Mouse (Mus musculus): Measurements from ENCODE around the gene BC004004. TPM values are rescaled to one million over a fixed set of nuclear protein-coding genes. Genes with fewer than 3 reads are reported as not detected.

BC004004 gene
- total RNA-seq, 2 experiments from 2014 or later: 192 to 222 TPM

DNA sequence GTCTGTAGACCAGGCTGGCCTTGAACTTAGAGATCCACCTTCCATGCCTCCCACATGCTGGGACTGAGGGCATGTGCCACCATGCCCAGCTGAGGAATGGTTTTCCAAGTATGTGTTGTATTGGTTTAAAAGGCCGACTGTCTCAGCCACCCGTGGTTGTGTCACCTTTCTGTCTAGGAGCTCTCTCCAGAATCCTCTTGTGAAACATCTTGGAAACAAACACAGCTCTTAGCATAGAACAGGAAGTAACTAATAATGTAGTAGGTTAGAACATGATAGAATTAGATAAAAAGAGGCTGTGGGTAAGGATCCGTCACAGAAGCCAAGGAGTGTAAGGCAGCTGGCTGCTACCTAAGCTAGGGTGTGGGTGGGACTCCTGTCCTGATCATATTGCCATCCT, 24.4 kb downstream of the BC004004 start:
- intact Hi-C loops (cut with DNase I): no loop called here
- no peak for DNase-seq (ENCODE audit: low spot score)

DNA sequence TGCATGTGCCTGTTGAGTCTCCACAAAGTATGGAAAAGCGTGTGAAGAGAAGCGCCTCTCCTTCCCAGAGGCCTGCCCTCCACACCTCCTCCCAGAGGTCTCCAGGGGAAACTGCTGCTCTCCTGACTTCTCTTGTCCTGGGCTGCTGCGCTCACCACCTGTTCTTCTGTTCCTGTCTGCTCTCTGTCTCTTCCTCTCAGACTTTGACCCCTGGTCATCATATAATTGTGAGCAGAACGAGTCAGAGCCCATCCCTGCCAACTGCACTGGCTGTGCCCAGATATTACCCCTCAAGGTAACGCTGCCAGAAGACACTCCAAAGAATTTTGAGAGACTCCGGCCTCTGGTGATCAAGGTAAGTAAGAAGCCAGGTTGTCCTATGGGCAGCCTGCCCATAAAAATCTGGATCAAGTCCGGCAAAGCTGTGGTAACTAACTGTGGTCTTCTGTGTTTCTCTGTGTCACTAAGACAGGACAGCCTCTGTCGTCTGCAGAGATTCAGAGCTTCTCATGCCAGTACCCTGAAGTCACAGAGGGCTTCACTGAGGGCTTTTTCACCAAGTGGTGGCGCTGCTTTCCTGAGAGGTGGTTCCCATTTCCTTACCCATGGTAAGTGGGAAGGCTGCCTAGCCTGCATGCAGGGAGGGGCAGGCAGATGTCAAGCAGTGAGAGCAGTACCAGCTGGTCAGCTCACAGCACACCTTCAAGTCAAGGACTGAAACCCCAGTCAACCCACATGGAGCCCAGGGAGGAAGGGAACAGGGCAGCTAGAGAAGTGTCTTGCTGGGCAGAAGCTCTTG, 25.4 kb downstream of the BC004004 start:
- DNase-seq (ENCODE audit: low spot score): no peak
- intact Hi-C loops (cut with DNase I): no loop called here

DNA sequence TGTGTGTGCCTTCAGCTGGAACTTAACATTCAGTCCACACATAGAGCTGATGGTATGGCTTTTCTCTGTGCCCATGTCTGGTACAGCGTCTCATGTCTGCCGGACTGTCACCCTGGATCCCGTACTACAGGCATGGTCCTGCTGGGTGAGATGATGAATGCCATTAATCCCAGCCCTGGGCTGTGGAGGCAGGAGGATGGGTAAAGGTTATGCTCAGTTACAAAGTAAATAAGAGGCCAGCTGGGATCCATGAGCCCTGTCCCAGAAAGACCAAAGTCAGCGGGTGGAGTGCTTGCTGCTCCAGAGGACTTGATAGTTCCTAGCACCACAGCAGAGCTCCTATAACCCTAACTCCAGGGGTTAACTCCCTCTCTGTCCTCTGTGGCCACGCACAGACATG, 27.2 kb downstream of the BC004004 start:
- intact Hi-C loops (cut with DNase I): no loop called here

DNA sequence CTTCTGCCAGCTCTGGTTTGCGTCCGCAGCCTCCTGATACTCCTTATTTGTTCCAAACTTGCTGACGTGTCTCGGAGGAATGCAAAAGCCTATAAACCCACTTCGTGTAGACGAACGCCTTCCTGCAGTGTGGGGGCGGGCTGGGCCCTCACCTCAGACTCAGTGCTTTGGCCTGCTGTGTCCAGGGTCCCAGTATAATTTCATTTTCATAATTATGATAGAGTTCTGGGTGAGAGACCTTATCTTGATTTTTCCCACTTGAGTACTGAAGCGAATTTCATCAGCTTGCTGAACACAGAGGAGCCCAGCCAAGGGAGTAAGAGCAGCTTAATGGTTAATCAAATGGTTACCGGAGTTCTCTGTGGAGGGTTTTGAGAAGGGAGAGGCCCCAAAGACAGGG, 28.7 kb downstream of the BC004004 start:
- DNase-seq (ENCODE audit: low spot score): no peak
- intact Hi-C loops (cut with DNase I): no loop called here

More for the DNA sequence above, 27.2 kb downstream of the BC004004 start:
- DNase-seq (ENCODE audit: low spot score): no peak

DNA sequence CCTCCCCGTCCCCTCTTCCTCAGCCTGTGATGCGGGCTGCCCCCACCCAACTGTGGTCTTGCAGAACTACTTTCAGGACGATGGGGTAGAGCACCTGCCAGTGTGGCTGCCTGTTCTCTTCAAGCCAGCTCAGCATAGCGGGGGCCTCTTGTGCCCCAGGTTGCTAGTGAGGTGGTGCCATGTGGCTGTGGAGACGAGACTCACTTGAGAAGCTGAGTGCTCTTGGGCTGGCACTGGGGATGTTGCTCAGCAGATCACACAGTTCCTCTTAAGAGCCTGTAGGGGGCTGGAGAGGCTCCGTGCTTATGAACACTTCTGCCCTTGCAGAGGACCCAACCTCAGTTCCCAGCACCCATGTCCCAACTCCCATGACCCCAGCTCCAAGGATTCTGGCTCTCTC, 29.2 kb downstream of the BC004004 start:
- no peak for DNase-seq (ENCODE audit: low spot score)
- intact Hi-C loops (cut with DNase I): no loop called here

DNA sequence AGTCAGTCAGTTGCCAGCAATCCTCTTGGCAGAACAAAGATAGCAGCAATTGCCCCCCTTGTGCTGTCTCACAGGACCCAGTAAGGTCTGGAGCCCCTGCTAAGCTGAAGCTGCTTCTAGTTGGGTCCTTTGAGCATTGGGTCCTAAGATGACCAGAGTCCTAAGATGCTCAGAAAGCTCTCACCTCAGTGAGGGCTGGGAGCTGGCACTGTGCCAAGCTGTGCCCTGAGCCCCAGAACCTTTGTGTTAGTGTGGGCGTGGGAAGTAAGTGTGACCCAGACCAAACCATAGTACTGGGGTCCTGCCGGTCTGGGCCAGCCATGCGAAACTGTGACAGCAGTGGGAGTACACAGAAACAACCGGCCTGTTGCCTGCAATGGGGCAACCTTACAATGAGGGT, 30.7 kb downstream of the BC004004 start:
- intact Hi-C loops (cut with DNase I): no loop called here
- DNase-seq (ENCODE audit: low spot score): no peak

DNA sequence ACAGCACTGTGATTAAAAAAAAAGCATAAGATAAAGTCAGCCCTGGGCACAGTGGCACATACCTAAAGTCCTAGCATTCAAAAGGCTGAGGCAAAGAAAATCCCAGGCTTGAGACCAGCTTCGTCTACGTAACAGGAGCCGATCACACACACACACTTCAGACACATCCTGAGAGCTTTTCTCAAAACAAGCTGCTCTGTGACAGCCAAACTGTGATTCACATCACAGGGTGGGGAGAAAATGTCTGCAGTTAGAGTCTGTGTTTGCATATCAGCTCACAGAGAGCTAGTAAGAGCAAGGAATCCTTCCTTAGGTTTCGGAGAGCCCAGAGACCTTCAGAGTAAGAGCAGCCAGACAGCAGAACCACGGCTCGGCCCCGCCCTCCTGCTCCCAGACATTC, 32.3 kb downstream of the BC004004 start:
- no peak for DNase-seq (ENCODE audit: low spot score)
- intact Hi-C loops (cut with DNase I): no loop called here

DNA sequence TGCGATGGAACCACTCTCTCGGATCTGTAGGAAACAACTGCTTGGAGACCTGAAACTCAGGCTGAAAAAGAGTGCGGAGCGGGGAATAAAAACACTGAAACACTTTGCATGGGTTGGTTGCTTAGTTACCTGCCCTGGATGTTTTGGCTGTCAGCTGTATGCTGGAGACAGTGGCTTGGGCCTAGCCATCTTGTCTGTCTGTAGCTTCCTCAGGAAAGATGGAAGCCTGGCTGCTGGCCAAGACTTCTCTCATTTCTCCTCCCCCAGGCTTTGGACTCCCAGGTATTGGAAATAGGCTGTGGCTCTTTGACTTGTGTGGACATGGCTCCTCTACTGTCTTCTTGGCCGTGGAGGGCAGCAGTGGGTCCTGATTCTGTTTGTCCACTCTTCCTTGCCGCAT, 32.8 kb downstream of the BC004004 start:
- intact Hi-C loops (cut with DNase I): no loop called here
- no peak for DNase-seq (ENCODE audit: low spot score)

DNA sequence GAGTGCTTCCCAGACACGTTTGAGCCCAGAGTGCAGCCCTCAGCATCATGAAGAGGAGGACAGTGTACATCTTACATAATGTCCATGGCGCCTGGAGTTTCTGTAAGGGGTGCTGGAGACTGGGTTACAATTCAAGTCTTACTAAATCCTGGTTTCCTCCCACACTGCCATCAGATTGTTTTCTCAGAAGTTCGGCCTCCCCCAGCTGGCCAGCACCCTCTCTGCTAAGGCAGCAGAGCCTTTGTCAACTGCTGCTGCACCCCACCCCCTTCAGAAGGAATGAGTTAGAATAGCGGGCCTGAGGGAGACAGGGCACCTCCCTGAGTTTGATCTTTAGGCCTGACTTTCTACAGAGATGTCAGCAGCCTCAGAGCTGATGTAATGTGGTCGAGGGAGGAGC, 33.6 kb downstream of the BC004004 start:
- peak; percentile 61 for DNase-seq (ENCODE audit: low spot score)

DNA sequence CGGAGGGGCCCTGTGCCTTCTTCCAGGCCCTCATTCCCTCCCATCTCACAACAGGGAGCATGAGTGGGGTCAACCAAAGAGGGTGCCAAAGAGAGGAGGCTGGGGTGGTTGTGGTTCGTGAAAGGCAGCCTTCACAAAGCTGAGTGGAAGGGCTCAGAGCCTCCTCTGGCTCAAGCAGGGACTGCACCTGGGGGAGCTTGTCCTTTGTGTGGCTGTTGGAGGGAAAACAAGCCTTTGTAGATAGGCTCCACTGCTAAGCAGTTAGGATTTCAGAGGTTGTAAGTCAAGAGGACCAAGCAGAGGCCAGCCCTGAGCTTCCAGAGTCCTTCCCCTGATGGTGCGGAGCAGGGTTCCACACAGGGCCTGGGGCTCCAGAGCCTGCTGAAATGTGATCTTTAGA, 34.5 kb downstream of the BC004004 start:
- intact Hi-C loops (cut with DNase I): no loop called here
- no peak for DNase-seq (ENCODE audit: low spot score)

More for the DNA sequence above, 33.6 kb downstream of the BC004004 start:
- intact Hi-C loops (cut with DNase I): no loop called here

DNA sequence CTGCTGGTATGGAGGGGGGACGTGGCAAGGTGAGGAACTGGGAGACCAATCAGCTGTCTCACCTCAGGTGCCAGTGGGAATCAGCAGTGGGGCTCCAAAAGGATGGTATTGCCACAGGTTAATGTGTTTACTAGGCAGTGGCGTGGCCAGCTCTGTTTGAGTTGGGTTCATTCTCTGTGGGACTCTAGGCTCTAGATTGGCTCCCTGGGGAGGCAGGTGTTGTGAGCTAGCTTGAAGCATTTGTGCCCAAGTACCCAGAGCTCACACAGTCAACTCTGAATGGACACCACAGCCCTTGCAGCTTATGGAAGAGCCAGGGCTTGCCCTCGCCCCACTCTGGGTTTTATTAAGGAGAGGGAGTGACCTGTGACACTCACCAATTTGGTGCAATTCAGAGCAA, 35.3 kb downstream of the BC004004 start:
- no peak for DNase-seq (ENCODE audit: low spot score)
- intact Hi-C loops (cut with DNase I): no loop called here

DNA sequence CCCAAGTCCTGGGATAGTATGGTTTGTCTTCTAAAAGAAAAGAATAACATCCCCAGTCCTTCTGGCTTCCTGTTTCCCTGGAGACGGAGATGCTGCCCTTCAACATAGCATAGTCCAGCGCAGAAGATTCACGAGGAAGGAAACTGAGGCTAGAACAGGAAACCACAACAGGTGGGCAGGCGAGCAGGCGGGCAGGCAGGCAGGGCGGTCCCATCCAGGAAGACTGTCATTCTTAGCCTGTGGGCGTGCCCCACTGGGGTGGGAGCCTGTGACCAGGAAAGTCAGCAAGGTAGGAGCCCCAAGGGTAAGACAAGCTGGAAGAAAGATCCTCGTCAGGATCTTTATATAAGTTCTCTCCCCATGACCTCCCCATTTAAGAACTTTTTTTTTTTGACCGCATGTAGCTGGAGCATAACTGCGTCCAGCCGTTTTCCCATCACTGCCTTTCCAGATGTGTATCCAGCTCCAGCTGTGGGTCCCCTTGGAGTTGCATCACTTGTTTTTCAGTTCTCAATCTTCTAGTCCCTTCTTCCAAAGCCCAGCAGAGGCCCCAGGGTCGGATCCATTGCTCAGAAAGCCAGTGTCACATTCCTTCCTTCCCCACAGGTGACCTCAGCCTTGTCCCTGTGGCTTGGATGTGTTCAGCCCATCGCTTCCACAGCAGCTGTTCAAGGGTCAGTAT, 35.9 kb downstream of the BC004004 start:
- intact Hi-C loops (cut with DNase I): no loop called here
- DNase-seq (ENCODE audit: low spot score): no peak

DNA sequence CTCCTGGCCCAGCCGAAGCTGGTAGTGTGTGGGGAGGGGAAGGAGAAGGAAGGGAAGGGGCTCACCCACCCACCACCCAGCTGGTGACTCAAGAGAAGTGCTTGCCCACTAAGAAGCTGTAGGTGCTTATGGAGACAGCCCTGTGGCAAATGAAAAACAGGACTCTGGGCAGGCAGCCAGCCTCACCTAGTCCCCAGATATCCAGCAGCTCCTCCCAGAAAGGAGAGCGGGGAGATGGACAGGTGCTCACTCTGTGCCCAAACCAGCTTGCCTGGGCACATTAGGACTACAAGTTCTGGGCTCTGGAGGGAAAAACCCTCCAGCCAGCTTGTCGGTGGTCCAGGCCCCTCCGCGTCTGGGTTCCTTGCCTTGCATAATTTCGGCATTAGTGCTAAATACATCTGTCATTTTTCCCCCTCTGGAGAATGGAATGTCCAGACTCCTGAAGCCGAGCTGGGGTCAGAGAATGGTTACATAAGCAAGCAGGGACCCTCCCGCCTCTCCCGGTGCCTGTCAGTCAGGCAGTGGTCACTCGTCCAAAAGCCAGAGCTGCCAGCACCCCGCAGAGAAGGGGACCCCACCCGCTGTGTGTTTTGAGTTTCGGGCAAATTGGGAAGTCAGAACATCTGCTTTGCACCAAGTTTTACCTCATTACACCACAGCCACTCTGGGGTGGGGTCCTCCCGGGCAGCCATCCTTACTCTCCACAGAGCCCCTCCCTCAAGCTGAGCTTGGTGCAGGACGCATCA, 36.6 kb downstream of the BC004004 start:
- intact Hi-C loops (cut with DNase I): no loop called here
- DNase-seq (ENCODE audit: low spot score): peak; percentile 60

DNA sequence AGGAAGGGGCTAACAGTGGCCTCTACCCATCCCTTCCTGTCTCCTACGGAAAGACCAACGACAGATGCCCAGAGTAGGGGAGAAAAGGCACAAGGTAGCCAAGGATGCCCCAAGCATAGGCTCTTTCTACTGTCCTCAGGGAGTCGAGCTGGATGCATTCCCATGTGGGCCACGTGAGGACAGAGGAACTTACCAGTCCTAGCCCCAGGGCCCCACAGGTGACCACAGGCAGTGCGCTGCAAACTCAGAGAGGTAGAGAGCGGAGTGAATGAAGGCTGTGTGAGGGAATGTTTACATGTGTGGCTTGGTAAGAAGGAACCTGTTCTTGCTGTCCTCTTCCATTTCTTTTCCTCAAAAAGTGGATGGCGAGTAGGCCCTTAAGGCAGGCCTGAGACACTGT, 37.3 kb downstream of the BC004004 start:
- no peak for DNase-seq (ENCODE audit: low spot score)
- intact Hi-C loops (cut with DNase I): no loop called here

DNA sequence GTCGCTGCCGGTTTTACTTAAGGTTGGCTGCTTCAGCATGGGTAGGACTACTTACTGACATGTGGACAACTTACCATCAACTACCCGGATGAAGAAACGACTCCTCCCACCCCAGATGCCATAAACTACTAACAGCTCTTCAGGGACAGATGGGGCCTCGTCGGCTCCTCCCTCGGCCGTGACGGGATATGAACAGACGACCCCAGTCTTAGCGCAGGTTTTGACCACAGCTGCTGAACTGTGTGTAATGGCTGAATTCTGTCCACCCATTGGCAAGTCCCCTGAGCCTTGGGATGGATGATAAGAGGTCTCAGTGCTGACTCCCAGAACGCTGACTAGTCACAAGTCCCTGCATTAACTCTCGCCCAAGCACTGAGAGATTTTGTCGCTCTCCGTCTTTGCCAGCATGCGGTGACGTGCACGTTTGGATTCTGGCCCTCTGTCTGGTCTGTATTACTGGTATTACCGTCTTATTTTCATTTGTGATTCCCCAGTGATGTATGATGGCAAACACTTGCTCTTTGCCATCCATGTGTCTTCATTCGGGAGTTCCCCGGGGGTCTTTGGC, 41.6 kb downstream of the BC004004 start:
- peak; percentile 53 for DNase-seq (ENCODE audit: low spot score)
- intact Hi-C loops (cut with DNase I): no loop called here

DNA sequence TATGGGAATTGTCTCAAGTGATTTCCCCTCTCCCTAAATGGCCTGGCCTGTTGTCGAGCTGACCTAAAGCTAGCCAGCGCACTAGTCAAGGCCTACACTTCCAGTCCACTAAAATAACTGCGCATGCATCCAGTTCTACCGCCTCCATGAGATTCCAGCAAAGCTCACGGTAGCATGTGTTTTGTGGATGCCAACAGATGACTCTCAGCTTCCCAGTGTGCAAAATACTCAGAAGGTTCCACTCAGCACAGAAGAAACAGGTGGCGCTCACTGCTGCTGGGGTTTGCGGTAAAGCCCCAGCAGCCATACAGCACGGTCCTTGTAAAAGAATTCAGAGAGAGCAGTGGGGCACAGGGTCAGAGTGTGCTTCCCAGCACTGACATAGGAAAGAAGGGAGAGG, 43.0 kb downstream of the BC004004 start:
- no peak for DNase-seq (ENCODE audit: low spot score)
- intact Hi-C loops (cut with DNase I): no loop called here

DNA sequence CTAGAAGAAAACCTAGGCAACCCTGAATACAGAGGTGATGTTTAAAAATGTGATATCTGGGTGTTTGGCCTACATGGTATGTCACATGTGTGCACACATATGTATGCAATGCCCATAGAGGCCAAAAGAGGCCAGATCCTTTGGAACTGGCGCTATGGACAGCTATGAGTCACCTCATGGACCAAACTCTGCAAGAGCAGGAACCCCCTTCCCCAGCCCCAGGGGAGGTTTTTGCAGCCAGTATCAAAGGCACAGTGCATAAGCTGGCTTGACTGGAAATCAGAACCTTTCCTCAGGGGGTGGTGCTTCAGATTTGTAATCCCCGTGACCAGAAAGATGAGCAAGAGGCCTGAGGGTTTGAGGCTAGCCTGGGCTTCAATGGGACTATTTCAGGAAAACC, 43.5 kb downstream of the BC004004 start:
- intact Hi-C loops (cut with DNase I): no loop called here

DNA sequence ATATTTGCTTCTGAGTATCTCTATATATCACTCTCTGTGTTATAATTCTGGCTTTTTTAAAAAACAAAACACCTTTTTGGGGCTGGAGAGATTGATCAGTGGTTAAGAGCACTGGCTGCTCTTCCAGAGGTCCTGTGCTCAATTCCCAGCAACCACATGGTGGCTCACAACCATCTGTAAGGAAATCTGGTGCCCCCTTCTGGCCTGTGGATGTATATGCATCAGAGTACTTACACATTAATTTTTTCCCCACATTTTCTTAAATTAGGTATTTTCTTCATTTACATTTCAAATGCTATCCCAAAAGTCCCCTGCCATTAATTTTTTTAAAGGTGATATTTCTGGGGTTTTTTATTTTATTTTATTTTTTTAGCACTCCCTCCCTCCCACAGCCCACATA, 44.7 kb downstream of the BC004004 start:
- DNase-seq (ENCODE audit: low spot score): no peak
- intact Hi-C loops (cut with DNase I): no loop called here

More for the DNA sequence above, 43.5 kb downstream of the BC004004 start:
- no peak for DNase-seq (ENCODE audit: low spot score)

DNA sequence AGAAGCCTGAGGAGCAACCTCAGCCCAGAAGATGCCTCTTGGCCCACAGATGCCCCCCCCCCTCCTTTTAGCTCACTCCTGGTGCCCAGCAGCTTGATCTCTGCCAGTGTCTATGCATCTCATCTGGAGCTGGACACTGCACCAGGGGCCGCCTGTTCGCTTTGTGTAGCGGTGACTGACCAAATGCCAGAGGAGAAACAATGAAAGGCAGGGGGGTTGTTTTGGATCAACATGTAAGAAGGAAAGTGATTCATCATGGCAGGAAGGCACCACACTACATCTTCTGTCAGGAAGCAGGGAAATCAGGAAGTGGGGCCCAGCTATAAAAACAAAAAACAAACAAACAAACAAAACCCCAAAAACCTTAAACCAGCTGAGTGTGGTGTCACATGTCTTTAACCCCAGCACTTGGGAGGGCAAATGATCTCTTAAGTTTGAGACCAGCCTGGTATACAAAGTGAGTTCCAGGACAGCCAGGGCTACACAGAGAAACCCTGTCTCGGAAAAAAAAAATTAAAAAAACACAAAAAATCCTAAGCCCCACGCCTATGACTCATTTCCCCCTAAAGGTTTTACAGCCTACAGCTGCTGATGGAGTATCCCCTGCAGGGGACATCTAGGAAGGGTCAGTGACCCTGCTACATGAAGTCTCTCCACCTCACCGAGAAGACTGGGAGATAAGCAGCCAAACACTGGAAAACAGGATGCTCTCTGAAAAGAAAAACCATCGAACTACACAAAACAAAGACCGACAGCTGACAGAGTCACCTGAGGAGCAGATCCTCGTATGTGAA, 47.3 kb downstream of the BC004004 start:
- intact Hi-C loops (cut with DNase I): no loop called here

DNA sequence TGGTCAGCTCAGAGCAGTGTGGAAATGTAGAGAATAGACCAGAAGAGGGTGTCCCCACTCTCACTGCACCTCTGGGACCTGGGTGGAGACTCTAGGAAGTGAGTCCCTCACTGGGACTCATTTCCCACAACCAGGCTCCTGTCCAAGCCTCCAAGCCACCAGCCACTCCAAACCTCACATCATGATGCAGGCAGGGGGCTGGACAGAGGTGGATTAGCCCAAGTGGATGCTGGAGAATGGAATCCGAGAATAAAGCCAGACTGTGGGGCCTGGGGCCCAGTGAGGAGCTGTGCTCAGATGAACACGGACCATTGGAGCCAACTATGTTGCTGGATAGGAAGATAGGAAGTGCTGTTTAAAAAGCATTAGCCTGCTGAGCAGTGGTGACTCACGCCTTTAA, 48.3 kb downstream of the BC004004 start:
- intact Hi-C loops (cut with DNase I): no loop called here
- DNase-seq (ENCODE audit: low spot score): no peak

More for the DNA sequence above, 47.3 kb downstream of the BC004004 start:
- no peak for DNase-seq (ENCODE audit: low spot score)
